Comparison of ENCODE assay signal across 12 mouse cellular contexts in genomic region chr3:45968655-45969054, GRCm38 (mm10).
"Had no signal": no experiment of that assay in that cellular context is flagged by ENCODE, and none has a peak within 500 bp of the region (broad histone marks: within the 10 kb centered on the region; RNA-seq: fewer than 3 reads in every experiment).

No protein-coding gene starts in this region.

- DNase-seq: retina, postnatal 1 day; right cerebral cortex, adult 18-20 months; right cerebral cortex, postnatal 14 days; right cerebral cortex, postnatal 25 days; right cerebral cortex, postnatal 4 days; spleen, adult 18-20 months; thymus, adult 18-20 months; thymus, adult 2 months; thymus, postnatal 14 days; thymus, postnatal 25 days; thymus, postnatal 36 days; thymus, postnatal 4 days had no signal
